Mouse (Mus musculus): ENCODE measurements around the gene Reep1. TPM values are rescaled to one million over a fixed set of nuclear protein-coding genes. Genes with fewer than 3 reads are reported as not detected.
"Not testable (repeated sequence)": the region's sequence is repeated elsewhere in the genome, so short reads cannot be mapped to it uniquely, and the experiment has no call there.

Gene Reep1
- total RNA-seq, 2 experiments from 2014 or later = 22.4 to 22.9 TPM

GRCm38 (mm10) chr6:71788348-71788747, 81.0 kb downstream of the Reep1 start:
- no peak for DNase-seq

DNA sequence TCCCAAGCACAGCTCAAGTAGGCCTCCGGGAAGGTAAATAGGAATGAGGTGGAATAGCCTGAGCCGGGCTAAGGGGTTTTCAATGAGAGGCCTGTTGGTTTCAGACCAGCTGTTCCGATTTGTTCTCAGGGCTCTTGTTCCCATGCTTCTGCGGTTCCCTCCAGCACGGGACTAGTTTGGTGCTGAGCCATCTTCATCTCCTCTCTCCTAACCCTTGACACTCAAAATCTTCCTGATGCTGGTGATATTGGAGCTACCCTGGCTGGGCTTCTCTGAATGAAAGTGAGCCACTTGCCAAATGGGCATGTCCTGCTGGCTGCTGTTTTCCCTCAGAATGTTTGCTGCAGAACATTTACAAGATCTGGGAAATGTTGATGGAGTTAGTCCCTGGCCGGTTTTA, 84.4 kb downstream of the Reep1 start:
- DNase-seq = no peak

GRCm38 (mm10) chr6:71799391-71799790, 92.0 kb downstream of the Reep1 start:
- no peak for DNase-seq

DNA sequence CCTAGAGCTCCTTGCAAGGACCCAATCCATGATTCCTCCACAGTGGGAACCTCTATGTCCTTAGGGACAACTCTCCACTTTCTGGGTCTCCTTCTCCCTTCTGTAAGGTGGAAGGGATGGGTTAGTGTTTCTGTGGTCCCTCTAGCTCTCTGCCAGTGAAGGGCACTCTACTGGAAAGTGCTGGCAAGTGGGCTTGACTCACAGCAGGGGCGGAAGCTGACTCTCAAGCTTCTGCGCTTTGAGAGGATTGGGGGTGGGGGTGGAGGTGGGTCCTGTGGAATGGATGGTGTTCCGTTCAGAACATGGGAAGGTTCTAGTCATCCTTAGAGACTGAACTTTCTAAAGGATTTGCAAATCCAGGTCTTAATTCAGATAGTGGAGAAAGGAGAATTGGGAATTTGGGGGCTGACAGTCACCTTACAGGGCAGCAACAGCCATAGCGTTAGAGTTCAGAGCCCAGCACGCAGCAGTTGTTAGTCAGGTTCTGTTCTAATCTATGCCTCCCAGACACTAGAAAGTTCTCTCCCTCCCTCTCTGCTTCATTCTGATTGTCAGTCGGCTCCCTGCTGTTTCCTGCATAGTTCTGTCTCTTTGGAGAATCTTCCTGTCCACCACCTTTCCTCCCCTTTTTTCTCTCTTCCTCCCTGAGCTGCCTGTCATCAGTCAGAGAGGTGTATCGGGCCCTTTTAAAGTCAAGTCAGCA, 93.8 kb downstream of the Reep1 start:
- DNase-seq = no peak

- no peak for DNase-seq
These were observed 94.3 kb downstream of the Reep1 start for GRCm38 (mm10) chr6:71801714-71802094.

- DNase-seq = no peak
These were observed 96.2 kb downstream of the Reep1 start for GRCm38 (mm10) chr6:71803609-71804008.

DNA sequence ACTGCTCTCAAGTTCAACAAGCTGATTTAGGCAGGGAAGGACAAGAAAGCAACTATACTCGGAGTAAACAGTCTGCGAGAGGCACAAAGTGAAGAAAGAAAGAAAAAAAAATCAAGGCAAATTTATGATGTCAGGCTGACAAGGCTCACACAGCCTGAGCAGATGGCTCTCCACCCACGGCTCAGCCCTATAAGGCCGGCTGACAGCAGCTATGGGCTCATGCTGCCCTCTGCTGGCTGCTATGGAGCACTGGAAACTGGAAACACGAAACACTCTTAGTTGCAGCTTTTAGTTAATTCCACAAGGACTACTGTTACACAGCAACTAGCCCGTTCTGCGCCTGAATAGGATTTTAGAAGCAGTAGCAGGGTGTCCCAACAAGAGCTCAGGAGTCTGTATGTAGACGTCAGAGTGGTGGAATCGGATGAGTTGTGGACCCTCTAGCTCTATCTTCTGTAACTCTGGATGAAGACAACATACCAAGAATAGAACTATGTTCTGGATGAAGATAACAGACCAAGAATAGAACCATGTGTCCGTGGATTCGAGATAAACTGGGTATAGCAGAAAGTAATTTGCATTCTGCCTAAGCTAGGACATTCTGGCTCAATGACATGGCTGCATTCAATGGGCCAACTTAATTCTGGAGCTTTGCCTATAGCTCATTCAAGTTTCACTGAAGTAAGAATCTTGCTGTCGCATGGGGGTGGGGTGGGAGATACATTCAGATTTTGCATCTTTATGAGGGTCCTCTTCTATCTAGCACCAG, 96.9 kb downstream of the Reep1 start:
- DNase-seq = peak; percentile 75

GRCm38 (mm10) chr6:71806713-71807112, 99.4 kb downstream of the Reep1 start:
- DNase-seq = no peak

DNA sequence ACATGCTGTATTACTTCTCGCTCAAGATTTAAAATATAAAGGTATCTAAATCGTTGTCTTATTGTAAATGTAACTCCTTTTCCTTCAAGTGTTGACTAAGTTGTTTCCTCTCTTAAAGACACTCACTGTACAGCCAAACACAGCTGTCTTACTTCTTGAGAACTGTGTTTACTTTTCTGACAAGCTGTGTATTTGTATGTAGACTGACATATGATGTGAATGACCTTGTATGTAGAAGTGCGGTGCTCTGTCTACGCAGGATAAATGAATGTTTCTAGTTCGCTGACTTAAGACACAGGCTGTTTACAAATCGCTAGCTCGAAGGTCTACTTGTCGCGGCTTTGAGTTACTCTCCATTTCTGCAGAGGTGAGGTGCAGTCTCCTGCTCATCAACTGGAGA, 102.5 kb downstream of the Reep1 start:
- DNase-seq = no peak

GRCm38 (mm10) chr6:71812820-71813219, 105.5 kb downstream of the Reep1 start:
- no peak for DNase-seq

DNA sequence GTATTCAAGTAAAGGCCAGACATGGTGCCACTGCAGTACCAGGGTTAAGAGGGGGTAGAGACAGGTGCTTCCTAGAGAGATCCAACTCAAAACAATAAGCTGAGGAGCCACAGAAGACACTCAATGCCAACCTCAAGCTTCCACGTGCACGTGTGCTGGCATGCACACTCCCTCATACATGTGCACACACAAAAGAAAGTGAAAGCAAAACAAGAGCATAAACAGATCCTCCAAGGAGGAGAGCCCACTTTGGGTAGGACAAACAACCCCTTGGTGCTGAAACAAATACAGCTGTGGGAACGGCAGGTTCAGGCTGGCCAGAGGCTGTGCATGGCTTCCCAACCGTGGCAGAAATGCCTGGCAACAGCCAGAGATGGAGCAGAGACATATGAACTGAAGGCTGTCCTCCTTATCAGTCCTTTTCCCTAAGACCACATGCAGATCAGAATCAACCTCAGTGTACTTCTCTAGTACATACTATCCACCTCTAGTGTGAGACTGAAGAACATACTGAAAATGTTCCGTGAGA, 112.5 kb downstream of the Reep1 start:
- DNase-seq = no peak

DNA sequence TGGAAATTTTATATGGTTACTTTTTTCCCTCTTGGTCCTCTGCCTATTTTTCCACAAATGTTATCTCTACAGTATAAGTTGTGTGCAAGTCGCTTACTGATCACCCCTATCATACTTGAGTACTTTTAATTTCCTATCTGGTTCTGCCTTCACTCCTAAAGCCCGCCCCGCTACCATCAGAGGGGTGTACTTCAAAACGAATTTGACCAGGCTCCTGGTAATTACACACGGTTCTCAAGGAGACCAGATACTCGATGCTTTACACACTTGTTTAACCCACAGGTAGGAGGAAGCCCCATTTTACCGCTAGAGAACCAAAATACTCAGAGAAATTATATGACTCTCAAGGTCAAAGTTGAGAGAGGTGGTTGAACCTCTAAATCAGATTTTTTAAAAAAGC, 115.7 kb downstream of the Reep1 start:
- DNase-seq = no peak

DNA sequence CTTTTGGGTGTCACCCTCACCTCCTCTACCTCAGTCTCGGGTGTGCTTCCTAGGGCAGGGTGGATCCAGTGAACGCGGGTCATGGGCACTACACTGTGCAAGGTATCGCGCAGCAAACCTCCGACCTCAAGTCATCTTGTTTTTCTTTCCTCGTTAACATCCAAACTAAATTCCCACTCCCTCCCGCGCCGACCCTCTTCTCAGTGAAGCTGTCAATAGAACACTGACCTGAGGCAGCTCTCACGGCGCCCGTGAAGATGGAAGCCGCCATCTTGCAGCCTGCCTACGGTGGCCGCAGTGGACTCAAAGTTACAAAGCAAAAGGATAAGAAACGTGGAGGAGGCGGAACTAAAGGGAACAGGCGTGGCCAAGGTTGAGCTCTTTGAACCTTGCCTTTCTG, 116.1 kb downstream of the Reep1 start:
- DNase-seq = peak; percentile 89

DNA sequence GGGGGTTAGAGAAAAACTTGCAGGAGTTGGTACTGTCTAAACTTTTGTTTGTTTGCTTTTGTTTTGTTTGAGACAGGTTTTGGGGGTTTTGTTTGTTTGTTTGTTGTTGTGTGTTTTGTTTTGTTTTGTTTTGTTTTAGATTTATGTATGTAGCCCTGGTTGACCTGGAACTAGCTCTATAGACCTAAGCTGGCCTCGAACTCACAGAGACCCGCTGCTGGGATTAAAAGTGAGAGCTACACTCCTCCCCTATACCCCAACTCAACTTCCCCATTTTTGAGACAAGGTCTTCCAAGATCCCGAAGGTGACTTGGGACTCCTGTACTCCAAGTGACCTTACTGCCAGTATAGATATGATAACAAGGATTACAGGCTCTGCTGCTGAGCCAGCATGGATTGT, 116.6 kb downstream of the Reep1 start:
- no peak for DNase-seq

GRCm38 (mm10) chr6:71826869-71827268, 119.5 kb downstream of the Reep1 start, which contains the start of gene Mrpl35:
Mrpl35 (minus strand) TSS chr6:71826969.
- DNase-seq = no peak

GRCm38 (mm10) chr6:71829768-71830167, 122.4 kb downstream of the Reep1 start:
- DNase-seq = no peak

GRCm38 (mm10) chr6:71830690-71831580, 123.6 kb downstream of the Reep1 start, which contains the start of gene Immt:
Immt (plus strand) TSS chr6:71831331.
- peak; percentile 98 for DNase-seq

GRCm38 (mm10) chr6:71831581-71831960, 124.2 kb downstream of the Reep1 start:
- DNase-seq = peak; percentile 95

- no peak for DNase-seq
These were observed 129.4 kb downstream of the Reep1 start for GRCm38 (mm10) chr6:71836811-71837210.

- no peak for DNase-seq
These were observed 132.5 kb downstream of the Reep1 start for GRCm38 (mm10) chr6:71839815-71840214.

GRCm38 (mm10) chr6:71840597-71841290, 133.4 kb downstream of the Reep1 start:
- DNase-seq = no peak

- DNase-seq = not testable (repeated sequence)
These were observed 139.5 kb downstream of the Reep1 start for GRCm38 (mm10) chr6:71846906-71847305.

Data from heart, postnatal 4 days (tissue).